Comparison of ENCODE assay signal across 7 mouse cellular contexts in the genomic region with DNA sequence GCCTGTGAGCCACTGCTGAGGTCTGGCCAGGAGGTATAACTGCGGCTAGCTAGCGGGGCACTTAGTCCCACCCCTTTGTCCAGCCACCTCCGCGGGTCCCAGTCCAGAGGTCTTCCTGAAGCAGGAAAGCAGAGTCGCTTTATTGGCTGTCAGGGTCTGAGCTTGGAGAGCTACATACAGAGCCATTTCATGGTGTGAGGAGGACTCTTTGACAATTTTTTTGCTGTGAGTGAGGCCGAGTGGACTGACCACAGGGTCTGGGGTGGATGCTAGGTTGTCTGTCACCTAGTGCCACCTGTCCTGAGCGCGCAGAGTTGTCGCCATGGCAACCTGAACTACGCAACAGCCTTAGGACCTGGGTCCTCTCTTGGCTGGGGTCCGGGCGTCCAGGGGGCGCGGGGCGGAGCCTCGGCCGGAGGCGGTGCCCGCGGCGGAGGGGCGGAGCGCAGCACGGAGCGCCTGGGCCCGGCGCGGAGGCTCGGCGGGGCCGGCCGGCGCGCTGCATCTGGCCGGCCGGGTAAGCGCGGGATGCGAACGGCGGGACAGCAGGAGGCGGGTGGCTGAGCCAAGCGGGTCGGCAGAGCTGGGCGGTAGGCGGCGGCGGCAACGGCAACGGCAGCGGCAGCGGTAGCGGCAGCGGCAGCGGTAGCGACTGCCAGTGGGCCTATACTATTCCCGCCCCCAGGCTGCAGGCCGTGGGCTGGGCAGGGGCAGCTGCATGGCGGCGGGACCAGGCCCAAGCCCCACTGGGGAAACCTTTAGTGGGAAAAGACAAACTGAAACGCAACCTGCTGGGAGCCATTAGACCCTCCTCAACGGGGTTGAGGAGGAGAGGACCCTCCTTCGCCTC. TPM values are rescaled to one million over a fixed set of nuclear protein-coding genes. Genes with fewer than 3 reads are reported as not detected.
A peak's percentile ranks its signal among the peaks of the same experiment; 100 is the strongest.
DNase-seq lines count a peak whose midpoint lies in the region; ATAC-seq lines count a peak whose summit lies in the region.

A gene (plus strand): TSS at position 489 of the 850 bp plus-strand sequence.

- DNase-seq in ovary, postnatal 36 days (ENCODE audit: low spot score): peak; percentile 31
- DNase-seq in ovary, postnatal 10 days (ENCODE audit: low spot score): no peak
- DNase-seq in forebrain, embryonic 10.5 days (ENCODE audit: extremely low spot score, low spot score): peak; percentile 59
- DNase-seq in kidney, postnatal 36 days: peak; percentile 4 to 22

- H3K4me3 ChIP-seq in brown adipose tissue, adult 24 weeks (ENCODE audit: insufficient read depth, low read depth, low read length): peak within 1 kb of the TSS; percentile 36
- H3K4me3 ChIP-seq in forebrain, embryonic 10.5 days: peak within 1 kb of the TSS; percentile 72
- H3K4me3 ChIP-seq in midbrain, embryonic 13.5 days (replicated peaks): peak within 1 kb of the TSS; percentile 76

- H3K9me3 ChIP-seq in forebrain, embryonic 10.5 days: peaks cover 11% of the 10 kb centered on the region; the same call in 1 of the 2 replicates
- peaks cover 4% of the 10 kb centered on the region; the same call in 1 of the 2 replicates for H3K9me3 ChIP-seq in midbrain, embryonic 13.5 days

- H3K9ac ChIP-seq in midbrain, embryonic 13.5 days (replicated peaks): peak within 1 kb of the TSS; percentile 90

- H3K36me3 ChIP-seq in forebrain, embryonic 10.5 days (replicated peaks): peaks cover 29% of the 10 kb centered on the region
- peaks cover 26% of the 10 kb centered on the region for H3K36me3 ChIP-seq in midbrain, embryonic 13.5 days

- H3K4me2 ChIP-seq in midbrain, embryonic 13.5 days (replicated peaks): peak within 1 kb of the TSS; percentile 88

- H3K27ac ChIP-seq in brown adipose tissue, adult 24 weeks (replicated peaks; ENCODE audit: low read depth, low read length): no peak within 1 kb of the TSS
- H3K27ac ChIP-seq in forebrain, embryonic 10.5 days: peak within 1 kb of the TSS; percentile 83
- H3K27ac ChIP-seq in midbrain, embryonic 13.5 days: peak within 1 kb of the TSS; percentile 58; the same call in 1 of the 2 replicates

- H3K27me3 ChIP-seq in forebrain, embryonic 10.5 days (ENCODE audit: poor library complexity, severe bottlenecking): peaks cover 58% of the 10 kb centered on the region
- 0 out of 2 replicates have a peak, but pooled peaks cover 6% of the 10 kb centered on the region for H3K27me3 ChIP-seq in midbrain, embryonic 13.5 days

- peaks cover 4% of the 10 kb centered on the region; the same call in 1 of the 2 replicates for H3K4me1 ChIP-seq in brown adipose tissue, adult 24 weeks (ENCODE audit: control insufficient read depth, insufficient read depth, insufficient read length, low read length)
- H3K4me1 ChIP-seq in forebrain, embryonic 10.5 days: peaks cover 32% of the 10 kb centered on the region
- peaks cover 30% of the 10 kb centered on the region for H3K4me1 ChIP-seq in midbrain, embryonic 13.5 days (replicated peaks)

- peak; percentile 41 for ATAC-seq in midbrain, embryonic 13.5 days
- ATAC-seq in megakaryocyte-erythroid progenitor cell, adult 5-6 weeks (replicated peaks; ENCODE audit: low FRiP score, low TSS enrichment, poor library complexity, severe bottlenecking): no peak

- WGBS in forebrain, embryonic 10.5 days: 1% methylated on average over 63 of the region's 63 CpGs
- 2% methylated on average over 63 of the region's 63 CpGs for WGBS in midbrain, embryonic 13.5 days

RNA-seq across cellular contexts. Expression of the gene that starts here (rescaled TPM):
- not detected in 2 replicates for polyA plus RNA-seq in brown adipose tissue, adult 24 weeks (2012; ENCODE audit: insufficient read depth, insufficient read length, missing spikeins)
- polyA plus RNA-seq in forebrain, embryonic 10.5 days (2016; fragmentation: Nextera tagmentation; extraction: Ambion mirVana): 18.7 and 20.3 TPM in 2 replicates
- 24.7 and 30.2 TPM in 2 replicates for polyA plus RNA-seq in midbrain, embryonic 13.5 days (2015; fragmentation: Nextera tagmentation; extraction: Ambion mirVana)
- 0.22 and 0.74 TPM in 2 replicates for total RNA-seq in megakaryocyte-erythroid progenitor cell, adult 5-6 weeks (2014; fragmentation: Nextera tagmentation)
- not detected in 2 replicates for total RNA-seq in megakaryocyte-erythroid progenitor cell, adult 5-6 weeks (2017)

Comparison
In these comparisons a context has a peak if more than half of its experiments do, and no peak if none do; other contexts are left out.
1. RNA of the gene that starts here (polyA plus RNA-seq): 24.7 to 30.2 TPM in midbrain, embryonic 13.5 days and 18.7 to 20.3 TPM in forebrain, embryonic 10.5 days; not detected in brown adipose tissue, adult 24 weeks; every median in the first group is over 10 times any median in the second.
2. Peak in every context shown above with its lines, with median percentiles within 50 percentile points of each other: H3K4me3 ChIP-seq.